In genomic region chr9:115800624-115801023, GRCm38 (mm10) we compare ENCODE assay signal across 14 mouse cellular contexts.
A peak's percentile ranks its signal among the peaks of the same experiment; 100 is the strongest.
DNase-seq lines count a peak whose midpoint lies in the region; ATAC-seq lines count a peak whose summit lies in the region.
"Had no signal": no experiment of that assay in that cellular context is flagged by ENCODE, and none has a peak within 500 bp of the region (broad histone marks: within the 10 kb centered on the region; RNA-seq: fewer than 3 reads in every experiment).

No protein-coding gene starts in this region.

- H3K9ac ChIP-seq in hindbrain, embryonic 12.5 days: no peak overlapping the region
- no peak overlapping the region for H3K9ac ChIP-seq in neural tube, embryonic 11.5 days (ENCODE audit: low read length)
- H3K9ac ChIP-seq: embryonic facial prominence, embryonic 15.5 days; limb, embryonic 13.5 days had no signal

- 0 out of 2 replicates have a peak, but pooled peaks have one; percentile 38 for ATAC-seq in hindbrain, embryonic 12.5 days (ENCODE audit: low FRiP score)
- ATAC-seq in neural tube, embryonic 11.5 days (ENCODE audit: insufficient read depth, low FRiP score, low TSS enrichment): 0 out of 2 replicates have a peak, but pooled peaks have one; percentile 55
- ATAC-seq in granulocyte monocyte progenitor cell, adult 5-6 weeks (replicated peaks; ENCODE audit: poor library complexity, severe bottlenecking): no peak

- no peak overlapping the region for H3K4me2 ChIP-seq in hindbrain, embryonic 12.5 days (replicated peaks)
- no peak overlapping the region for H3K4me2 ChIP-seq in neural tube, embryonic 11.5 days (ENCODE audit: low read depth)
- H3K4me2 ChIP-seq: embryonic facial prominence, embryonic 15.5 days; limb, embryonic 13.5 days had no signal

- DNase-seq in heart, adult 11 months: peak; percentile 74
- DNase-seq in heart, postnatal 14 days: no peak
- DNase-seq in embryo, embryonic 10.5 days (ENCODE audit: low spot score): peak; percentile 66
- peak; percentile 48 for DNase-seq in neural tube, embryonic 11.5 days (ENCODE audit: low spot score)
- DNase-seq in urinary bladder, postnatal 36 days (ENCODE audit: low spot score in 2 of 2): no peak
- DNase-seq in kidney, postnatal 14 days: no peak
- DNase-seq: cerebellum, postnatal 36 days; lung, postnatal 14 days; thymus, postnatal 36 days had no signal

- H3K27me3 ChIP-seq in hindbrain, embryonic 12.5 days: no peaks in the 10 kb centered on the region
- H3K27me3 ChIP-seq in neural tube, embryonic 11.5 days (ENCODE audit: control insufficient read depth, insufficient read depth, low read length): no peaks in the 10 kb centered on the region
- H3K27me3 ChIP-seq: embryonic facial prominence, embryonic 15.5 days; limb, embryonic 13.5 days had no signal

- H3K4me3 ChIP-seq in hindbrain, embryonic 12.5 days: no peak overlapping the region
- no peak overlapping the region for H3K4me3 ChIP-seq in neural tube, embryonic 11.5 days (ENCODE audit: low read depth, low read length)
- H3K4me3 ChIP-seq: embryonic facial prominence, embryonic 15.5 days; left cerebral cortex, adult 2 months; limb, embryonic 13.5 days had no signal

- intact Hi-C loops in heart, postnatal 14 days (cut with DNase I): no loop called here

- WGBS in hindbrain, embryonic 12.5 days: 36% methylated on average over 6 of the region's 6 CpGs
- WGBS in neural tube, embryonic 11.5 days: 38% methylated on average over 6 of the region's 6 CpGs

- H3K4me1 ChIP-seq in hindbrain, embryonic 12.5 days: peaks cover 7% of the 10 kb centered on the region
- H3K4me1 ChIP-seq in neural tube, embryonic 11.5 days (ENCODE audit: control insufficient read depth, insufficient read depth, low read length): no peaks in the 10 kb centered on the region
- H3K4me1 ChIP-seq: embryonic facial prominence, embryonic 15.5 days; limb, embryonic 13.5 days had no signal

- no peaks in the 10 kb centered on the region for H3K36me3 ChIP-seq in hindbrain, embryonic 12.5 days
- H3K36me3 ChIP-seq in neural tube, embryonic 11.5 days (ENCODE audit: control insufficient read depth, insufficient read depth, low read length): no peaks in the 10 kb centered on the region
- H3K36me3 ChIP-seq: embryonic facial prominence, embryonic 15.5 days; limb, embryonic 13.5 days had no signal

- no peak overlapping the region for H3K27ac ChIP-seq in hindbrain, embryonic 12.5 days
- H3K27ac ChIP-seq in neural tube, embryonic 11.5 days (ENCODE audit: low read depth, low read length): no peak overlapping the region
- H3K27ac ChIP-seq: embryonic facial prominence, embryonic 15.5 days; left cerebral cortex, adult 2 months; limb, embryonic 13.5 days had no signal

- no peaks in the 10 kb centered on the region for H3K9me3 ChIP-seq in hindbrain, embryonic 12.5 days (replicated peaks)
- no peaks in the 10 kb centered on the region for H3K9me3 ChIP-seq in neural tube, embryonic 11.5 days (ENCODE audit: control insufficient read depth, low read length)
- H3K9me3 ChIP-seq: embryonic facial prominence, embryonic 15.5 days; limb, embryonic 13.5 days had no signal

Comparison
In these comparisons a context has a peak if more than half of its experiments do, and no peak if none do; other contexts are left out.
1. DNase-seq: peak in heart, adult 11 months (single experiment), embryo, embryonic 10.5 days (single experiment) and neural tube, embryonic 11.5 days (single experiment); none in heart, postnatal 14 days (0 of 2), urinary bladder, postnatal 36 days (0 of 2) and kidney, postnatal 14 days (single experiment).